1 mouse cellular context compared by ENCODE assay signal in the genomic region with DNA sequence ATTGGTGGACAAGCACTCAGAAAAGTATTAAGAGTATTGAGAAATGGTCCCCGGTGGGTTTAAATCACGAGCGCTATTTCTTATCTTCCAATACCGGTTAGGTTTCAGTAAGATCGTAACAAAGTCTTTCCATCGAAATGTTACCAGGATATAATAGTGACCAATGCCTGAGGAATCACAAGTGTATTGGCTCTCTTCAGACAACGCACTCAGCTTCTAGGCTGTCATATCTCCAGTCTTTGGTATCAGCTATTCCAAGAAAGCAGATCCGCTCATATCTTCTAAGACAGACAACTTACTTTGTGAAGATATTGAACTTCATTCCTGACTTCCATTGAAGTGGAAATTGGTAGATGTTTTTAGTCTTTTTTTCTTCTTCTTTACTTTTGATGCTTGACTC.
TF ChIP-seq lines count a peak whose summit lies in the region.

No protein-coding gene starts in this region.

TF ChIP-seq in CH12.LX, 34 proteins besides CTCF, POLR2A, EP300 and RAD21:
- no peak for TF ChIP-seq MAZ (IDR thresholded peaks at IDR 0.05; ENCODE audit: low read depth, low read length)
- no peak for TF ChIP-seq MAFK (IDR thresholded peaks at IDR 0.05; ENCODE audit: insufficient replicate concordance, low read length)
- no peak for TF ChIP-seq BHLHE40 (IDR thresholded peaks at IDR 0.05; ENCODE audit: low read depth, low read length)
- no peak for TF ChIP-seq MYC (IDR thresholded peaks at IDR 0.05; ENCODE audit: low read depth, low read length)
- TF ChIP-seq E2F4 (IDR thresholded peaks at IDR 0.05; ENCODE audit: insufficient replicate concordance, low read depth, low read length) = no peak
- TF ChIP-seq ZMIZ1 (IDR thresholded peaks at IDR 0.05; ENCODE audit: low read depth, low read length) = no peak
- no peak for TF ChIP-seq KAT2A (IDR thresholded peaks at IDR 0.05; ENCODE audit: insufficient replicate concordance, low read length)
- no peak for TF ChIP-seq CHD1 (IDR thresholded peaks at IDR 0.05; ENCODE audit: low read depth, low read length)
- no peak for TF ChIP-seq SIN3A (IDR thresholded peaks at IDR 0.05; ENCODE audit: low read length)
- TF ChIP-seq HCFC1 (IDR thresholded peaks at IDR 0.05; ENCODE audit: low read depth, low read length) = no peak
- no peak for TF ChIP-seq TBP (conservative IDR thresholded peaks at IDR 0.05; ENCODE audit: low read depth, low read length)
- no peak for TF ChIP-seq USF2 (conservative IDR thresholded peaks at IDR 0.05; ENCODE audit: low read depth, low read length)
- no peak for TF ChIP-seq PAX5 (IDR thresholded peaks at IDR 0.05; ENCODE audit: low read length)
- no peak for TF ChIP-seq SMC3 (IDR thresholded peaks at IDR 0.05; ENCODE audit: low read depth, low read length)
- no peak for TF ChIP-seq CHD2 (IDR thresholded peaks at IDR 0.05; ENCODE audit: low read length)
- no peak for TF ChIP-seq NRF1 (IDR thresholded peaks at IDR 0.05; ENCODE audit: low read depth, low read length)
- TF ChIP-seq TCF12 (IDR thresholded peaks at IDR 0.05; ENCODE audit: low read depth, low read length) = no peak
- TF ChIP-seq ELF1 (IDR thresholded peaks at IDR 0.05; ENCODE audit: low read depth, low read length) = no peak
TF ChIP-seq in CH12.LX: peak in this region for 0.
